In genomic region chr16:5203200-5203599, GRCm38 (mm10) we compare ENCODE assay signal across 8 mouse cellular contexts. TPM values are rescaled to one million over a fixed set of nuclear protein-coding genes. Genes with fewer than 3 reads are reported as not detected.
DNase-seq lines count a peak whose midpoint lies in the region; ATAC-seq lines count a peak whose summit lies in the region.

No protein-coding gene starts in this region.

- ATAC-seq in heart, embryonic 11.5 days (replicated peaks; ENCODE audit: insufficient number of reproducible peaks, low FRiP score, low TSS enrichment), result no peak
- ATAC-seq in forebrain, embryonic 16.5 days, result peak; percentile 49
- ATAC-seq in kidney, embryonic 16.5 days (ENCODE audit: low FRiP score, low TSS enrichment), result no peak
- peak; percentile 46 for ATAC-seq in megakaryocyte progenitor cell, adult 5-6 weeks (replicated peaks; ENCODE audit: poor library complexity)

- 0 out of 2 replicates have a peak, but pooled peaks cover 2% of the 10 kb centered on the region for H3K36me3 ChIP-seq in heart, embryonic 11.5 days (ENCODE audit: control insufficient read depth, insufficient read depth, low read length)
- no peaks in the 10 kb centered on the region for H3K36me3 ChIP-seq in forebrain, embryonic 16.5 days (ENCODE audit: control insufficient read depth, insufficient read depth)
- H3K36me3 ChIP-seq in kidney, embryonic 16.5 days (ENCODE audit: insufficient read depth, low read length), result peaks cover 4% of the 10 kb centered on the region; the same call in 1 of the 2 replicates

- H3K4me1 ChIP-seq in heart, embryonic 11.5 days (ENCODE audit: control insufficient read depth, insufficient read depth, low read length), result peaks cover 7% of the 10 kb centered on the region; the same call in 1 of the 2 replicates
- peaks cover 13% of the 10 kb centered on the region for H3K4me1 ChIP-seq in forebrain, embryonic 16.5 days (replicated peaks; ENCODE audit: control insufficient read depth, insufficient read depth, low read length)
- peaks cover 9% of the 10 kb centered on the region; the same call in 1 of the 2 replicates for H3K4me1 ChIP-seq in kidney, embryonic 16.5 days (ENCODE audit: insufficient read depth, low read length)

- WGBS in heart, embryonic 11.5 days (ENCODE audit: insufficient replicate concordance), result 1% methylated on average over 36 of the region's 36 CpGs
- WGBS in forebrain, embryonic 16.5 days, result 2% methylated on average over 36 of the region's 36 CpGs
- WGBS in kidney, embryonic 16.5 days, result under 1% methylated on average over 36 of the region's 36 CpGs

- no peaks in the 10 kb centered on the region for H3K9me3 ChIP-seq in heart, embryonic 11.5 days (replicated peaks; ENCODE audit: control insufficient read depth, low read length)
- H3K9me3 ChIP-seq in forebrain, embryonic 16.5 days (ENCODE audit: control insufficient read depth, low read length), result no peaks in the 10 kb centered on the region
- H3K9me3 ChIP-seq in kidney, embryonic 16.5 days (ENCODE audit: low read length), result no peaks in the 10 kb centered on the region

- peak overlapping the region; percentile 73 for H3K9ac ChIP-seq in heart, embryonic 11.5 days (ENCODE audit: low read depth, low read length)
- H3K9ac ChIP-seq in forebrain, embryonic 16.5 days (replicated peaks; ENCODE audit: low read depth, low read length), result peak overlapping the region; percentile 79
- H3K9ac ChIP-seq in kidney, embryonic 16.5 days (replicated peaks; ENCODE audit: low read length), result peak overlapping the region; percentile 81

- peak overlapping the region; percentile 85 for H3K4me3 ChIP-seq in heart, embryonic 11.5 days (ENCODE audit: low read depth, low read length)
- peak overlapping the region; percentile 85 for H3K4me3 ChIP-seq in forebrain, embryonic 16.5 days (replicated peaks; ENCODE audit: low read length)
- H3K4me3 ChIP-seq in kidney, embryonic 16.5 days (ENCODE audit: low read length), result peak overlapping the region; percentile 90

- no peaks in the 10 kb centered on the region for H3K27me3 ChIP-seq in heart, embryonic 11.5 days (ENCODE audit: control insufficient read depth, insufficient read depth, low read length)
- H3K27me3 ChIP-seq in forebrain, embryonic 16.5 days (replicated peaks; ENCODE audit: control insufficient read depth, insufficient read depth, low read length), result no peaks in the 10 kb centered on the region
- no peaks in the 10 kb centered on the region for H3K27me3 ChIP-seq in kidney, embryonic 16.5 days (ENCODE audit: insufficient read depth, low read length)

- no peak overlapping the region for H3K27ac ChIP-seq in heart, embryonic 11.5 days (ENCODE audit: low read depth, low read length)
- H3K27ac ChIP-seq in forebrain, embryonic 16.5 days (ENCODE audit: low read length), result no peak overlapping the region
- no peak overlapping the region for H3K27ac ChIP-seq in kidney, embryonic 16.5 days (ENCODE audit: low read length)

- intact Hi-C loops in gastrocnemius, postnatal 14 days (cut with DNase I; ENCODE audit: low total_unique reads), result loop anchor here (2.0 kb wide), 1 partner anchor 42 kb away; no protein-coding TSS in a partner anchor

- H3K4me2 ChIP-seq in heart, embryonic 11.5 days, result peak overlapping the region; percentile 85
- peak overlapping the region; percentile 91 for H3K4me2 ChIP-seq in forebrain, embryonic 16.5 days (ENCODE audit: low read length)
- peak overlapping the region; percentile 98 for H3K4me2 ChIP-seq in kidney, embryonic 16.5 days (replicated peaks; ENCODE audit: low read depth, low read length)

- no peak for DNase-seq in heart, adult 9 months (ENCODE audit: low spot score in 2 of 2)
- DNase-seq in MN1 (ENCODE audit: low spot score), result peak; percentile 32
- peak; percentile 30 for DNase-seq in testis, postnatal 14 days (ENCODE audit: low spot score)
- DNase-seq in gastrocnemius, postnatal 14 days, result no peak

RNA-seq across cellular contexts. Expression of gene Nagpa, which starts 0.6 kb away (rescaled TPM):
- 11.3 and 13.0 TPM in 2 replicates for polyA plus RNA-seq in heart, embryonic 11.5 days (2014; fragmentation: Nextera tagmentation; extraction: Ambion mirVana)
- 11.1 and 13.6 TPM in 2 replicates for polyA plus RNA-seq in forebrain, embryonic 16.5 days (2015; fragmentation: Nextera tagmentation; extraction: Ambion mirVana)
- polyA plus RNA-seq in kidney, embryonic 16.5 days (2015; fragmentation: Nextera tagmentation; extraction: Ambion mirVana), result 21.9 and 25.3 TPM in 2 replicates
- 35.2 and 38.6 TPM in 2 replicates for total RNA-seq in megakaryocyte progenitor cell, adult 5-6 weeks (2015)
- 47.9 and 82.1 TPM in 2 replicates for total RNA-seq in megakaryocyte progenitor cell, adult 5-6 weeks (2017)
- total RNA-seq in gastrocnemius, postnatal 14 days (2021), result 1 to 10 TPM; 6.8 to 7.2 TPM

RNA-seq across cellular contexts. Expression of gene AU021092, which starts 18.9 kb away (rescaled TPM):
- polyA plus RNA-seq in heart, embryonic 11.5 days (2014; fragmentation: Nextera tagmentation; extraction: Ambion mirVana), result 0.83 and 1.4 TPM in 2 replicates
- 13.1 and 14.3 TPM in 2 replicates for polyA plus RNA-seq in forebrain, embryonic 16.5 days (2015; fragmentation: Nextera tagmentation; extraction: Ambion mirVana)
- 7.0 and 9.8 TPM in 2 replicates for polyA plus RNA-seq in kidney, embryonic 16.5 days (2015; fragmentation: Nextera tagmentation; extraction: Ambion mirVana)
- total RNA-seq in megakaryocyte progenitor cell, adult 5-6 weeks (2015), result not detected in 2 replicates
- not detected in 2 replicates for total RNA-seq in megakaryocyte progenitor cell, adult 5-6 weeks (2017)
- 1 to 10 TPM; 6.8 to 8.6 TPM for total RNA-seq in gastrocnemius, postnatal 14 days (2021)

RNA-seq across cellular contexts. Expression of gene Alg1, which starts 30.2 kb away (rescaled TPM):
- polyA plus RNA-seq in heart, embryonic 11.5 days (2014; fragmentation: Nextera tagmentation; extraction: Ambion mirVana), result 21.4 and 24.3 TPM in 2 replicates
- 38.8 and 42.6 TPM in 2 replicates for polyA plus RNA-seq in forebrain, embryonic 16.5 days (2015; fragmentation: Nextera tagmentation; extraction: Ambion mirVana)
- 36.4 and 39.3 TPM in 2 replicates for polyA plus RNA-seq in kidney, embryonic 16.5 days (2015; fragmentation: Nextera tagmentation; extraction: Ambion mirVana)
- 22.5 and 22.8 TPM in 2 replicates for total RNA-seq in megakaryocyte progenitor cell, adult 5-6 weeks (2015)
- total RNA-seq in megakaryocyte progenitor cell, adult 5-6 weeks (2017), result 20.1 and 20.3 TPM in 2 replicates
- 10 to 100 TPM; 10.2 to 11.2 TPM for total RNA-seq in gastrocnemius, postnatal 14 days (2021)

RNA-seq across cellular contexts. Expression of gene Eef2kmt, which starts 52.6 kb away (rescaled TPM):
- 20.5 and 24.9 TPM in 2 replicates for polyA plus RNA-seq in heart, embryonic 11.5 days (2014; fragmentation: Nextera tagmentation; extraction: Ambion mirVana)
- 8.7 and 9.8 TPM in 2 replicates for polyA plus RNA-seq in forebrain, embryonic 16.5 days (2015; fragmentation: Nextera tagmentation; extraction: Ambion mirVana)
- polyA plus RNA-seq in kidney, embryonic 16.5 days (2015; fragmentation: Nextera tagmentation; extraction: Ambion mirVana), result 36.3 and 39.6 TPM in 2 replicates
- total RNA-seq in megakaryocyte progenitor cell, adult 5-6 weeks (2015), result 21.7 and 26.4 TPM in 2 replicates
- total RNA-seq in megakaryocyte progenitor cell, adult 5-6 weeks (2017), result 22.7 and 24.8 TPM in 2 replicates
- total RNA-seq in gastrocnemius, postnatal 14 days (2021), result 1 to 10 TPM; 8.1 to 9.6 TPM

RNA-seq across cellular contexts. Expression of gene Sec14l5, which starts 56.3 kb away (rescaled TPM):
- polyA plus RNA-seq in heart, embryonic 11.5 days (2014; fragmentation: Nextera tagmentation; extraction: Ambion mirVana), result 0.11 TPM in 1 of 2 replicates, not detected in the other
- 0.10 and 0.14 TPM in 2 replicates for polyA plus RNA-seq in forebrain, embryonic 16.5 days (2015; fragmentation: Nextera tagmentation; extraction: Ambion mirVana)
- polyA plus RNA-seq in kidney, embryonic 16.5 days (2015; fragmentation: Nextera tagmentation; extraction: Ambion mirVana), result 0.06 and 0.09 TPM in 2 replicates
- total RNA-seq in megakaryocyte progenitor cell, adult 5-6 weeks (2015), result not detected in 2 replicates
- not detected in 2 replicates for total RNA-seq in megakaryocyte progenitor cell, adult 5-6 weeks (2017)
- 10 to 100 TPM in 1 of 2 experiments, 1 to 10 TPM in 1; 7.4 to 11.3 TPM for total RNA-seq in gastrocnemius, postnatal 14 days (2021)

Comparison
In these comparisons a context has a peak if more than half of its experiments do, and no peak if none do; other contexts are left out.
1. ATAC-seq: peak in forebrain, embryonic 16.5 days (single experiment) and megakaryocyte progenitor cell, adult 5-6 weeks (single experiment); none in heart, embryonic 11.5 days (single experiment) and kidney, embryonic 16.5 days (single experiment).
2. DNase-seq: peak in MN1 (single experiment) and testis, postnatal 14 days (single experiment); none in heart, adult 9 months (0 of 2) and gastrocnemius, postnatal 14 days (single experiment).
3. Peak in every context shown above with its lines, with median percentiles within 50 percentile points of each other: H3K4me2 ChIP-seq, H3K4me3 ChIP-seq and H3K9ac ChIP-seq.